In the genomic region with DNA sequence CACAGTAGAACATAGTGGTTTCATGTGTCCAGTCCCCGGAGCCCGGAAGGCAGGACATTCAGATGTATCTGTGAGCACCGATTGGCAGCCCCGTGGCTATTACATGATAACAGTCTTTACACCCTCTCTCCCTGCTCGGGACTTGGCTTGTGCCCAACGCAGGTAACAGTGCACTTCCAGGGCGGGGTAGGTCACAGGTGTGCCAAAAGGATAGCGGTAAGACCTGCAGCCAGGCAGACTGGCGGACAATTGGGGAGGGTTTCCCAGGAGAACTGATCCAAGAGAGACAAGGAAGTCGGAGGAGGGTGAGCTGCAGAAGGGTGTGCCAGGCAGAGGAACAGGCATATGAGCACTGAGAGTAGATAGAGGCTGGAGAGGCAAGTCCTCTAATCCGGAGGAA, we compare ENCODE assay signal across 20 mouse cellular contexts.
DNase-seq lines count a peak whose midpoint lies in the region; ATAC-seq and TF ChIP-seq lines count a peak whose summit lies in the region.
"Had no signal": no experiment of that assay in that cellular context is flagged by ENCODE, and none has a peak within 500 bp of the region (broad histone marks: within the 10 kb centered on the region; RNA-seq: fewer than 3 reads in every experiment).

No protein-coding gene starts in this region.

- WGBS in large intestine, adult 2 months, result 39% methylated on average over 11 of the region's 11 CpGs
- 95% methylated on average over 11 of the region's 11 CpGs for WGBS in forebrain, postnatal 0 days

- no peak for TF ChIP-seq CTCF in forebrain, postnatal 0 days (IDR thresholded peaks at IDR 0.05; ENCODE audit: low read depth)

- H3K27ac ChIP-seq in forebrain, postnatal 0 days (ENCODE audit: low read depth, low read length), result no peak overlapping the region
- H3K27ac ChIP-seq: embryonic facial prominence, embryonic 12.5 days; forebrain, embryonic 12.5 days; heart, embryonic 13.5 days; hindbrain, embryonic 12.5 days had no signal

- no peak overlapping the region for H3K9ac ChIP-seq in forebrain, postnatal 0 days
- H3K9ac ChIP-seq: embryonic facial prominence, embryonic 12.5 days; forebrain, embryonic 12.5 days; heart, embryonic 13.5 days; hindbrain, embryonic 12.5 days had no signal

- H3K4me3 ChIP-seq in forebrain, postnatal 0 days (ENCODE audit: low read depth, low read length), result no peak overlapping the region
- H3K4me3 ChIP-seq: embryonic facial prominence, embryonic 12.5 days; forebrain, embryonic 12.5 days; heart, embryonic 13.5 days; hindbrain, embryonic 12.5 days had no signal

- no peak for ATAC-seq in forebrain, postnatal 0 days
- ATAC-seq: forebrain, embryonic 16.5 days; hindbrain, embryonic 16.5 days had no signal

- H3K4me1 ChIP-seq in forebrain, postnatal 0 days (ENCODE audit: insufficient read depth), result no peaks in the 10 kb centered on the region

- H3K36me3 ChIP-seq in forebrain, postnatal 0 days (ENCODE audit: insufficient read depth), result no peaks in the 10 kb centered on the region
- H3K36me3 ChIP-seq: embryonic facial prominence, embryonic 12.5 days; forebrain, embryonic 12.5 days; heart, embryonic 13.5 days; hindbrain, embryonic 12.5 days had no signal

- no peak overlapping the region for H3K4me2 ChIP-seq in forebrain, postnatal 0 days (ENCODE audit: low read depth)
- H3K4me2 ChIP-seq: embryonic facial prominence, embryonic 12.5 days; forebrain, embryonic 12.5 days; heart, embryonic 13.5 days; hindbrain, embryonic 12.5 days had no signal

- H3K9me3 ChIP-seq in forebrain, postnatal 0 days (ENCODE audit: low read length), result no peaks in the 10 kb centered on the region
- H3K9me3 ChIP-seq: embryonic facial prominence, embryonic 12.5 days; forebrain, embryonic 12.5 days; heart, embryonic 13.5 days; hindbrain, embryonic 12.5 days had no signal

- peak; percentile 1 for DNase-seq in lung, postnatal 10 days
- DNase-seq in lung, postnatal 36 days, result no peak
- peak; percentile 6 for DNase-seq in urinary bladder, postnatal 10 days (ENCODE audit: low spot score)
- DNase-seq in urinary bladder, postnatal 25 days (ENCODE audit: low spot score), result no peak
- peak; percentile 11 for DNase-seq in large intestine, adult 2 months (ENCODE audit: low read depth, low spot score)
- no peak for DNase-seq in yolk sac, embryonic 10.5 days (ENCODE audit: low spot score)
- no peak for DNase-seq in forebrain, postnatal 0 days
- DNase-seq: adrenal gland, adult 8-10 months; adrenal gland, postnatal 36 days; cerebellum, adult 2 months; cerebellum, postnatal 10 days; embryo, embryonic 11 days; gastrocnemius, postnatal 14 days; heart, postnatal 36 days had no signal

- H3K27me3 ChIP-seq in forebrain, postnatal 0 days (ENCODE audit: insufficient read depth, low read length), result no peaks in the 10 kb centered on the region
- H3K27me3 ChIP-seq: embryonic facial prominence, embryonic 12.5 days; heart, embryonic 13.5 days; hindbrain, embryonic 12.5 days had no signal

Comparison
In these comparisons a context has a peak if more than half of its experiments do, and no peak if none do; other contexts are left out.
1. DNase-seq: peak in lung, postnatal 10 days (single experiment), urinary bladder, postnatal 10 days (single experiment) and large intestine, adult 2 months (single experiment); none in lung, postnatal 36 days (single experiment), urinary bladder, postnatal 25 days (single experiment), yolk sac, embryonic 10.5 days (single experiment) and forebrain, postnatal 0 days (single experiment).